Mouse (Mus musculus) liver, embryonic 15.5 days (tissue): Measurements from ENCODE around the gene Foxn1. TPM values are rescaled to one million over a fixed set of nuclear protein-coding genes. Genes with fewer than 3 reads are reported as not detected.

Experiments
- ATAC-seq: fragments of 200-750 bp; cut with Nextera tagmentation; 2 replicates; pipeline ENCODE4 v1.8.0; 2017; ENCODE audit warnings: moderate number of reproducible peaks, mild to moderate bottlenecking, moderate library complexity; ENCODE audit not compliant: insufficient read depth
- H3K27ac ChIP-seq: fragments of 300-500 bp; sonication (generic); replicated peaks from 2 replicates; pipeline ENCODE4 v1.5.1; 2015; ENCODE audit warnings: mild to moderate bottlenecking, inconsistent platforms
- H3K27me3 ChIP-seq: fragments of 300-500 bp; sonication (generic); 2 replicates; pipeline ENCODE4 v1.6.1; 2015; ENCODE audit warnings: mild to moderate bottlenecking, inconsistent platforms
- H3K36me3 ChIP-seq: fragments of 300-500 bp; sonication (generic); replicated peaks from 2 replicates; pipeline ENCODE4 v1.6.1; 2015; ENCODE audit warnings: moderate library complexity, mild to moderate bottlenecking, inconsistent platforms
- H3K4me1 ChIP-seq: fragments of 300-500 bp; sonication (generic); replicated peaks from 2 replicates; pipeline ENCODE4 v1.6.1; 2015; ENCODE audit warnings: inconsistent platforms
- H3K4me2 ChIP-seq: fragments of 300-500 bp; sonication (generic); 2 replicates; pipeline ENCODE4 v1.6.1; 2015; ENCODE audit warnings: moderate library complexity, mild to moderate bottlenecking, inconsistent platforms
- H3K4me3 ChIP-seq: fragments of 300-500 bp; sonication (generic); replicated peaks from 2 replicates; pipeline ENCODE4 v1.5.1; 2015; ENCODE audit warnings: mild to moderate bottlenecking, inconsistent platforms
- H3K9ac ChIP-seq: fragments of 300-500 bp; sonication (generic); 2 replicates; pipeline ENCODE4 v1.6.1; 2015; ENCODE audit warnings: moderate library complexity, mild to moderate bottlenecking, inconsistent platforms
- H3K9me3 ChIP-seq: fragments of 300-500 bp; sonication (generic); replicated peaks from 2 replicates; pipeline ENCODE4 v1.6.1; 2016; ENCODE audit warnings: inconsistent platforms
- WGBS: fragments of 180-500 bp; shearing (Covaris S2); methylation state at CpG from one replicate; pipeline ENCODE4 v1.1.7; 2015; ENCODE audit warnings: mixed read lengths; ENCODE audit not compliant: insufficient replicate concordance; 5-methylcytosine and 5-hydroxymethylcytosine counted together
- polyA plus RNA-seq: library from polyadenylated mRNA; unstranded; fragments of >200 nt; fragmentation: Nextera tagmentation; extraction: Ambion mirVana; gene quantifications from 2 replicates; pipeline ENCODE4 v1.2.1, GENCODE M21; 2015

The Foxn1 gene
- not detected in 2 replicates for polyA plus RNA-seq

DNA sequence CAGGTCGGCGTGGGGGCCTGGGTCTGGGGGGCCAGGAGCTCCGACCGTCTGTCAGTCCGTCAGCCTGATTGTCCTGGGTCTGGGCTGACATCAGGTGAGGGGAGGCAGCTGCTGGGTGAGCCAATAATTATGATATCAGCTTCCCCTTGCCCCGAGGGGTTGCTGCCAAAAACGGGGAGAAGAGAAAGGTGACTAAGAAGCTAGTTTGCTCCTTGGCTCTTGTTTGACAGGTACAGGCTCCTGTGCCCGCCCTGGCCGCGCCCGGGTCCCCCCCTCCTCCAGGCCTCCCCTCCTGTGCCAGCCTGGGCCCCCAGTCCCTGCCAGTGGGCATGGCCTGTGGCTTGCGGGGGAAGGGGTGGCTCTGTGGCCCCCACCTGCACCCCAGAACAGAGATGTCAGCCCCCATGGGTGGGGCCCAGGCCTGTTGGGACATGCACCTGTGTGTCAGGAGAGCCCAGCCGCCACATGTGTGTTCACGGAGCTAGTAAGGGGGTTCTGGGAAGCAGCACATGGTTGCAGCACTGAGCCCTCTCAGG is at the start of gene Foxn1:
TSS of gene Foxn1 (minus strand) at position 51 of the 536 bp plus-strand sequence.
- no peaks in the 10 kb centered on the region for H3K36me3 ChIP-seq
- no peak for ATAC-seq
- H3K27me3 ChIP-seq = no peaks in the 10 kb centered on the region
- H3K9me3 ChIP-seq = no peaks in the 10 kb centered on the region
- H3K4me1 ChIP-seq = no peaks in the 10 kb centered on the region
- no peak within 1 kb of the TSS for H3K4me3 ChIP-seq
- H3K9ac ChIP-seq = no peak within 1 kb of the TSS
- H3K4me2 ChIP-seq = no peak within 1 kb of the TSS
- WGBS = 65% methylated on average over 14 of the region's 14 CpGs
- no peak within 1 kb of the TSS for H3K27ac ChIP-seq

DNA sequence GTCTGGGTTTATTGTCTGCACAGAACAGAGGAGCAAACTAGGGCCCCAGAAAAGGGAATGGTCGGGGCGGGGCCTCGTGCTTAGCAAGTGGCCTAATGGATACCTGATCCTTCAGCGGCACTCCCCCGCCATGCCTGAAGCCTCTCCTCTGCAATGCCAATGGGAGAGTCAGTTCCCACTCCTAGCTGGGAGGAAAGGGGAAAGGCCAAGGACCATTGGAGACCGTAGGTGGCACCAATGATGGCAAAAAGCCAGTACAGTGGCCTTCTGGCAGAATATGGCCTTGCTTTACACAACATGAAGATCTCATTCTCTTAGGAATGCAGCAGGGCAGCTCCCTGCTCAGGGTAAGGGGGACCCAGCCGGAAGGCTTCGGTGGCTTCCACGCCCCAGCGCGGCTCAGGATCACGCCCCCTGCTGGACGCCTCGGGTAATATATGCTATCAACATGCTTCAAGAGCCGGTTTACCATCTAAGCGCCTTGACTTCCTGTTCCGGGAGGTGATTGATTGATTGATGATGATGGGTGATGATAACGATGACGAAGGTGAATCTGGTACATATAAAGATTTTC is 49.5 kb upstream of the Foxn1 start:
- Histone ChIP-seq H3K4me1 (peaks cover 10% of the 10 kb centered on the region), H3K4me3 (no peak overlapping the region), H3K9ac (no peak overlapping the region), H3K4me2 (no peak overlapping the region; the same call in 1 of the 2 replicates), H3K27me3 (peaks cover 6% of the 10 kb centered on the region), H3K27ac (no peak overlapping the region), H3K9me3 (no peaks in the 10 kb centered on the region), H3K36me3 (no peaks in the 10 kb centered on the region)
- ATAC-seq = no peak
- WGBS = 9% methylated on average over 19 of the region's 19 CpGs

DNA sequence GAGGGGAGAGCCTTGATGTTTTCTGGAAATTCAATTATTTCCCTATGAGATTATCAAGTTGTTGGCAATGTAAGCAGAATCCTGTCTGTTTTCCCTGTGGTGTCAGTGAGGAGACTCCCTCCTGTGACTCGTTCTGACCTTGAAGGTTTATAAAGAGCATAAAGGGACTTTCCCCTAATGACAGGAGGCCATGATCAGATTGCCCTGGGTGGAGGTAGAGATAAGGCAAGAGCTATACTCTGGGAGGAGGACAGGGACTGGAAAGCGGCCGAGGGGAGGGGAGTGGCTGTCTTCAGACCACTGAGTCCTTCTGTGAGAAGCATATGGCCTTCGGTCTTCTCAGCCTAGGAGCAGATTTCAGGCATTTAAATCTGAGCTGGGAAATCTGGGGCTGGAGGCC is 47.7 kb upstream of the Foxn1 start:
- no peak overlapping the region for H3K27ac ChIP-seq
- WGBS = 21% methylated on average over 4 of the region's 4 CpGs
- H3K4me2 ChIP-seq = no peak overlapping the region
- no peak overlapping the region for H3K9ac ChIP-seq
- no peaks in the 10 kb centered on the region for H3K36me3 ChIP-seq
- H3K4me3 ChIP-seq = no peak overlapping the region
- H3K9me3 ChIP-seq = no peaks in the 10 kb centered on the region
- ATAC-seq = no peak
- H3K4me1 ChIP-seq = peaks cover 10% of the 10 kb centered on the region
- H3K27me3 ChIP-seq = peaks cover 6% of the 10 kb centered on the region

DNA sequence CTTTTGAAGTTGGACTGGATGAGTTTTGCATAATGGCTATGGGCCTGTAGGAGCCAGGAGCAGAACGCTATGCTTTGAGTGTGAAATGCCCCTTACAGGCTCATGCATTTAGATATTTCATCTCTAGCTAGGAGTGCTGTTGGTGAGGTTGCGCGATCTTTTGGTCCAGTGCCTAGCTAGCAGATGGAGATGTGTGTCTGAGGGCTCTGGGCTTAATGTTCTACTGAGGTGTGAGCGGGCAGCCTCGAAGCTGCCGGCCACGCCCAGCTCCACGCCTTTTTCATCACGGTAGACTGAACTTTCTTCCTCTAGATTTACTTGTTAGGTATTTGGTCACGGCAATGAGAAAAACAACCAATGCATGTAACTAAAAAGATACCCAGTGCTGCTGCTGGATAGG is 44.8 kb upstream of the Foxn1 start:
- Histone ChIP-seq H3K27ac (no peak overlapping the region), H3K4me2 (no peak overlapping the region)

DNA sequence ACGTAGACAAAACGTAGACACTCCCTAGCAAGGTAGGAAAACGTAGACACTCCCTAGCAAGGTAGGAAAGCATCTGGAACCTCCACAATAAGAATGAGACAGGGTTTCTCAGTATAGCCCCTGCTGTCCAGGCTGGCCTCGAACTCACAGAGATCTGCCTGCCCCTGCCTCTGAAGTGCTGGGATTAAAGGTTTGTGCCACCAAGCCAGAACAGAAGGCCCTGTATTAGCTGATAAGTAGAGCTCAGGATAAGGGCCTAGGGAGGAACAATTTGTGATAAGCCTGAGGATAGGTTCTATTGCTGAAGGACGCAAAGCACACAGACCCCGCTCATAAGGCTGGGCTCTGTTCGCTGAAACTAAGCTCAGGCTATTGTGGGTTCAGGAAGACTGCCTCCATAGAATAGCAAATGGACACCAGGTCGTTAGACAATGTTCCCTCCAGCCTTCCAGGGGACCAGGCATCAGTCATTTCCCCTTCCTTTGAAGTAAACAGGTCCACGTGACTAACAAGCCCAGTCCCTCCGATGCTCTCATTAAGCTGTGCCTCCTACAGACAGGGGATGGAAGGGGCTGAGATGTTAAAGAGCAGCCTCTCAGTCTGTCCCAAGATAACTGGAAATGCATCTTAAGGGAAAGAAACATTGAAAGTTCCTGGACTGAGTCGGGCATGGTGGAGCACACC is 44.0 kb upstream of the Foxn1 start:
- no peaks in the 10 kb centered on the region for H3K36me3 ChIP-seq
- 39% methylated on average over 11 of the region's 11 CpGs for WGBS

More for the DNA sequence above, 44.8 kb upstream of the Foxn1 start:
- 68% methylated on average over 10 of the region's 10 CpGs for WGBS
- Histone ChIP-seq H3K4me3 (no peak overlapping the region), H3K36me3 (no peaks in the 10 kb centered on the region), H3K27me3 (peaks cover 6% of the 10 kb centered on the region), H3K4me1 (peaks cover 11% of the 10 kb centered on the region), H3K9ac (no peak overlapping the region), H3K9me3 (no peaks in the 10 kb centered on the region)
- no peak for ATAC-seq

DNA sequence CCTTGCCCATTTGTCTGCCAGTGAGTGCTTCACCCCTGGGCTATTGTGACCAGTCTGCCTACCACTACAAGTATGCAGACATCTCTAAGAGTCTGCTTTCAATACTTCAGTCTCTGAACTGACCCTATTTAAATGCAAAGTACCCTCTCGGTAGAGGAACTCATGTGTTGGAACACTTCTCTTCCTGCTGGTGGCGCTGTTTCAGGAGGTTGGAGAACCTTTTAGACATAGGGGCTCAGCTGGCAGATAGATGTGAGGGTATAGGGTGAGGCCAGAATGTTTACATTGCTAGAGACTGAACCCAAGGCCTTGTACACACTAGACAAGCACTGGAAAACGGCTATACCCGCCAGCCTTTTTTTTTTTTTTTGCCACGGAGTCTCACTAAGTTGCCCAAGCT is 42.0 kb upstream of the Foxn1 start:
- Histone ChIP-seq H3K4me3 (no peak overlapping the region), H3K27ac (no peak overlapping the region), H3K36me3 (no peaks in the 10 kb centered on the region), H3K27me3 (no peaks in the 10 kb centered on the region; the same call in 1 of the 2 replicates), H3K9ac (no peak overlapping the region), H3K4me2 (no peak overlapping the region), H3K9me3 (no peaks in the 10 kb centered on the region), H3K4me1 (0 out of 2 replicates have a peak, but pooled peaks cover 3% of the 10 kb centered on the region)
- no peak for ATAC-seq
- WGBS = 70% methylated on average over 5 of the region's 5 CpGs

More for the DNA sequence above, 44.0 kb upstream of the Foxn1 start:
- H3K27ac ChIP-seq = no peak overlapping the region
- H3K9me3 ChIP-seq = no peaks in the 10 kb centered on the region
- H3K4me1 ChIP-seq = 0 out of 2 replicates have a peak, but pooled peaks cover 3% of the 10 kb centered on the region
- H3K4me3 ChIP-seq = no peak overlapping the region
- H3K4me2 ChIP-seq = no peak overlapping the region
- H3K27me3 ChIP-seq = peaks cover 6% of the 10 kb centered on the region
- H3K9ac ChIP-seq = no peak overlapping the region
- no peak for ATAC-seq

DNA sequence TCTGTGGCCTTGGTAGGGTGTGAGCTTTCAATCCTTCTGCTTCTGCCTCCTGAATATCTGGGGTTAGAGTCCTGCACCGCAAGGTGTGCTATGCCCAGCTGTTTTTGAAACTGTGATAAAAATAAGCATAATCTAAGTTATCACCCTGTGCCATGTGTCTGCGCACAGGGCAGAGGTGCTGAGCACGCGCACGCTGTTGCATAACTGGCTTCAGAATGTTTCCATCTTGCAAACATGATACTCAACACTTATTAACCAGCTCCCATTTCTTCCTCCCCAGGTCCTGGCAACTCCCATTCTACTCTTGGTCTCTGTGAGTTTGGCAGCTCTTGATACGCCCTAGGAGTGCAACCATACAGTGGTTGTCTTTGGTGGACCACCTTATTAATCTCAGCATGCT is 41.3 kb upstream of the Foxn1 start:
- Histone ChIP-seq H3K4me3 (no peak overlapping the region), H3K36me3 (no peaks in the 10 kb centered on the region), H3K9me3 (no peaks in the 10 kb centered on the region), H3K27me3 (no peaks in the 10 kb centered on the region), H3K9ac (no peak overlapping the region), H3K4me2 (no peak overlapping the region), H3K4me1 (0 out of 2 replicates have a peak, but pooled peaks cover 3% of the 10 kb centered on the region), H3K27ac (no peak overlapping the region)
- WGBS = 62% methylated on average over 6 of the region's 6 CpGs
- no peak for ATAC-seq

DNA sequence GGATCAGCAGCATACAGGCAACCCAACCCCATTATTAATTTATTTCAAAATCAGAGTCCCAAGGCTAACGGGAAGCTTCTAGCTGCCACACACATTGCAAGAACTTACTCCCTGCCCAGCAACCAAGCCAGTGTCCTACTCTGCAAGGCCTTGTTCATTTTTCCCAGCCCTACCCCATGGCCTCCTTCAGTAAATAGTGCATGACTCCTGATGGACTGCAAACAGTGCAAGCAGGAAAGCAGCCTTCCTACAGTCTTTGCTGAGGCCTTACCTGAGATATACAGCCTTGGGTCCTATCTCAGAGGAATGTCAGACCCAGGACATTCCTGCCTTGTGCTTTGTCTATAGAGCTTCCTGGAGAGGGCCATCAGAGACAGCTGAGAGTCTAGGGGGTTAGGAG is 39.2 kb upstream of the Foxn1 start:
- WGBS = 86% methylated on average over 1 of the region's 1 CpGs
- Histone ChIP-seq H3K9me3 (no peaks in the 10 kb centered on the region), H3K36me3 (no peaks in the 10 kb centered on the region), H3K27me3 (peaks cover 16% of the 10 kb centered on the region), H3K4me1 (0 out of 2 replicates have a peak, but pooled peaks cover 10% of the 10 kb centered on the region), H3K4me3 (no peak overlapping the region), H3K4me2 (no peak overlapping the region), H3K27ac (no peak overlapping the region), H3K9ac (no peak overlapping the region)
- no peak for ATAC-seq

DNA sequence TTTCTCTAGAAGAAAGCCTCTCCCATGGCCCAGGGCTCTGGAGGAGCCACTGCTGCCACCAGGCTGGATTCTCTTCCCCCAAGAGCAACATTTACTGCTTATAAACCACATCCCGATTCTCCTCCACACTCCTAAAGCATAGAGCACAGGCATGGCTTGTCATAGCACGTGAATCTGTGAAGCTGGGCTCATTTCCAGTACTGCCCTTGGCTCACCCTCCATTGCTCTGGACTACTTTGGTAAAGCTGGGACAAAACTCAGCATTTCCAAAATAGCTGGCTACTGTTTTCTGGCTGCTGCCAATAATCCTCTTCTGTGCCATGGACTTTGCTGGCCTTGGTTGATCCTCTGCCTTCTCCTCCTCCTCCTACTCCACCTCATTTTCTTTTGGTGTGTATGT is 38.0 kb upstream of the Foxn1 start:
- 0 out of 2 replicates have a peak, but pooled peaks cover 12% of the 10 kb centered on the region for H3K4me1 ChIP-seq
- H3K9ac ChIP-seq = no peak overlapping the region
- no peak overlapping the region for H3K4me3 ChIP-seq
- ATAC-seq = no peak
- H3K36me3 ChIP-seq = no peaks in the 10 kb centered on the region
- no peak overlapping the region for H3K4me2 ChIP-seq
- no peaks in the 10 kb centered on the region for H3K9me3 ChIP-seq
- WGBS = 44% methylated on average over 2 of the region's 2 CpGs
- peaks cover 22% of the 10 kb centered on the region for H3K27me3 ChIP-seq
- no peak overlapping the region for H3K27ac ChIP-seq

DNA sequence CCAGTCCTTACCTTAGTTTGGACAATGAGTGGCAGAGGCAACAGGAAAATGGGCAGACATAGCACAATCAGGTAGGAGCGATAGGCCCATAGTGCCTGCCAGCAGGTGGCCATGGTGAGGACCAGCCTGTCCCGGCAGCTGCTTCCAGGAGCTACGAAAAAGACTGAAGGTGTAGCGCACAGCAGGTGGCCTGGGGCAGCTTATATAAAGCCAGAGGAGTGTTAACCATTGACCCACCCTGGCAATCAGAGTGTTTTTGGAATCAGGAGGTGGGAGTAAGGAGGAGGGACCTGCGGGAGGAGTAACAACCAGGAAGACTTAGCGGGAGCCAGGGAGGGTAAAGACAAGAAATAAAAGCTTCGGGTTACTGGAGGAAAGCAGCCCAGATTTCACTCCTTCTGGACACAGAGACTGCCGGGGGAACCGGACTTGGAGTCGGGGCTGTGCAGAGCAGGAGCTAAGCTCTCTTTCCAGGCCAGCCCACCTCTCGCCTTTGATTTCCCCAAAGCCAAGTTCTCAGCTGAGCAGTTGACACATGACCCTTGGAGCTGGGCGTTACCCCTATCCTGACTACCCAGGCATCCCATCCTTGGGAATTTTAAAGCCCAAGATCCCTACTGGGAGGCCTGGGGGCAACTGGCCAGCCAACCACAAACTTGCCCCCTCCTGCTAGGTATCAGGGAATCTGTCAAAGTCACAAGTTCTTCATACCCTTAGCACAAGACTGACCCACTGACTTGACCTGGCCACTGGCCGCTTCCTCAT is 35.9 kb upstream of the Foxn1 start, which contains the start of gene Slc13a2:
TSS of gene Slc13a2 (minus strand) at position 163 of the 765 bp plus-strand sequence.
- 29% methylated on average over 13 of the region's 13 CpGs for WGBS
- no peak for ATAC-seq

More for the DNA sequence above, 35.9 kb upstream of the Foxn1 start, which contains the start of gene Slc13a2:
- H3K27me3 ChIP-seq = peaks cover 25% of the 10 kb centered on the region
- H3K4me1 ChIP-seq = 0 out of 2 replicates have a peak, but pooled peaks cover 9% of the 10 kb centered on the region
- no peaks in the 10 kb centered on the region for H3K36me3 ChIP-seq
- no peak within 1 kb of the TSS for H3K4me2 ChIP-seq
- no peak within 1 kb of the TSS for H3K9ac ChIP-seq
- H3K9me3 ChIP-seq = no peaks in the 10 kb centered on the region
- no peak within 1 kb of the TSS for H3K4me3 ChIP-seq
- no peak within 1 kb of the TSS for H3K27ac ChIP-seq
